Mouse (Mus musculus) erythroblast, embryonic 14.5 days (primary cell): ENCODE measurements around the gene Usp17lb.
"Not testable (repeated sequence)": the region's sequence is repeated elsewhere in the genome, so short reads cannot be mapped to it uniquely, and the experiment has no call there.

Source experiments
- GATA1 ChIP-seq: IDR thresholded peaks from 2 replicates; pipeline ENCODE4 v1.6.1; 2012; ENCODE audit warnings: low read length, inconsistent platforms, mixed read lengths
- TAL1 ChIP-seq: IDR thresholded peaks from 3 replicates; pipeline ENCODE4 v1.6.1; 2012; ENCODE audit warnings: low read length, inconsistent platforms, mixed read lengths

GRCm38 (mm10) chr7:104810335-104810734 lies 32.1 kb downstream of the Usp17lb start:
- TF ChIP-seq GATA1, TAL1: not testable (repeated sequence)
